Mouse (Mus musculus): ENCODE measurements around the gene Tob2. TPM values are rescaled to one million over a fixed set of nuclear protein-coding genes. Genes with fewer than 3 reads are reported as not detected.

Tob2 gene
- polyA plus RNA-seq, 1 experiment, result 16.1 TPM

- Histone ChIP-seq H3K9me3 (no peaks in the 10 kb centered on the region), H3K4me1 (peaks cover 81% of the 10 kb centered on the region), H3K27me3 (replicated peaks) (peaks cover 5% of the 10 kb centered on the region), H3K4me3 (replicated peaks) (no peak overlapping the region), H3K36me3 (replicated peaks; ENCODE audit: low read length) (peaks cover under 1% of the 10 kb centered on the region)
- TF ChIP-seq GATA1 (IDR thresholded peaks at IDR 0.05; ENCODE audit: borderline replicate concordance, low read length), result no peak
- no peak for TF ChIP-seq FLI1 (IDR thresholded peaks at IDR 0.05; ENCODE audit: low read length)
Measured at GRCm38 (mm10) chr15:81804883-81805282, 53.7 kb downstream of the Tob2 start.

DNA sequence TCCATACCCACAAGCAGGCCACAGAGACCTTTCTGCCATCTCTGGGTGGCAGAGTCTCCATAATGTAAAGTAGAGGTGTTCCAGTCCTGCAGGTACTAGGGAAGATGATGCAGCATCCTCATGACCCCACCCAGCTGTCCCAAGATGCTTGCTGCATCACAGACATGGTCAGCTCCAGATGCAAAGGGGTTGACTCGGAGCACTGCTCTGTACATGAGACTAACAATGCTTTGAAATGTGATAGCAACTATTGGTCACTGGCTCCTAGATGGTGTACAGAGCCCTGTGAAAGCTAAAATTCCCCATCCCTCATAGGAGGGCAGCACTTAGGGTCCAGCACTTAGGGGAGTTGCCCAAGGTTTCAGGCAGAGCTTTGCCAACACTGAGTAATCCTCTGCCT, 54.4 kb downstream of the Tob2 start:
- Histone ChIP-seq H3K9me3 (no peaks in the 10 kb centered on the region), H3K36me3 (replicated peaks; ENCODE audit: low read length) (peaks cover 3% of the 10 kb centered on the region), H3K4me3 (replicated peaks) (peak overlapping the region; percentile 2), H3K4me1 (peaks cover 73% of the 10 kb centered on the region), H3K27me3 (replicated peaks) (peaks cover 5% of the 10 kb centered on the region)
- TF ChIP-seq FLI1 (IDR thresholded peaks at IDR 0.05; ENCODE audit: low read length), result no peak
- TF ChIP-seq GATA1 (IDR thresholded peaks at IDR 0.05; ENCODE audit: borderline replicate concordance, low read length), result no peak

DNA sequence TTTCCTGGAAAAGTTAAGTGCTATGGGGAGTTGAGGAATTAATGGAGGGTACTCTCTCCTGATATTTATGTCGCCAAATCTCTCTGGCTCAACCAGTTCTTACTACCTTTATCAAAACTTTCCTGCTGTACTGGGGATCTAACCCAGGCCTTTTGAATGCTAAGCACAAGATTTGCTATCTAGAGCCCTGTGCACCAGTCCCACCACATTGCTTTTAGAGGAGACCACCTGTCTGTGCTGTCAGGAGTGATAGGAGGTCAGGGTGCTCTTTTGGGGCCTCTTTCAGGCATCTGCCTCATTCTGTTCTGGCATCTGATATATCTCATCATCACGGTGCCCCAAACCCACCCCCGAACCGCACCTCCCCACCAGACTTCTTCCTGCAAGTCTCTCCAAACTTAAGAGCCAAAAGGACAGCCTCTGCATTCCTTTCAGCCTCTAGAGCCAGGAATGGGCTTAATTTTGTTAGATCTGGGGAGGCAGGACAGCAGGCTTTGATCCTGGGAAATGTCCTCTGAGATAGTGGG, 55.1 kb downstream of the Tob2 start:
- Histone ChIP-seq H3K4me3 (replicated peaks) (no peak overlapping the region), H3K27me3 (replicated peaks) (peaks cover 5% of the 10 kb centered on the region), H3K9me3 (no peaks in the 10 kb centered on the region), H3K36me3 (replicated peaks; ENCODE audit: low read length) (peaks cover 6% of the 10 kb centered on the region), H3K4me1 (peaks cover 69% of the 10 kb centered on the region)
- TF ChIP-seq FLI1 (IDR thresholded peaks at IDR 0.05; ENCODE audit: low read length) (no peak), GATA1 (IDR thresholded peaks at IDR 0.05; ENCODE audit: borderline replicate concordance, low read length) (no peak)

- peaks cover 66% of the 10 kb centered on the region for H3K4me1 ChIP-seq
- H3K27me3 ChIP-seq (replicated peaks), result peaks cover 5% of the 10 kb centered on the region
- peak overlapping the region; percentile 86 for H3K4me3 ChIP-seq (replicated peaks)
- H3K9me3 ChIP-seq, result no peaks in the 10 kb centered on the region
- peaks cover 7% of the 10 kb centered on the region for H3K36me3 ChIP-seq (replicated peaks; ENCODE audit: low read length)
- TF ChIP-seq GATA1 (IDR thresholded peaks at IDR 0.05; ENCODE audit: borderline replicate concordance, low read length), result no peak
- no peak for TF ChIP-seq FLI1 (IDR thresholded peaks at IDR 0.05; ENCODE audit: low read length)
Measured at GRCm38 (mm10) chr15:81802941-81803351, 55.6 kb downstream of the Tob2 start.

DNA sequence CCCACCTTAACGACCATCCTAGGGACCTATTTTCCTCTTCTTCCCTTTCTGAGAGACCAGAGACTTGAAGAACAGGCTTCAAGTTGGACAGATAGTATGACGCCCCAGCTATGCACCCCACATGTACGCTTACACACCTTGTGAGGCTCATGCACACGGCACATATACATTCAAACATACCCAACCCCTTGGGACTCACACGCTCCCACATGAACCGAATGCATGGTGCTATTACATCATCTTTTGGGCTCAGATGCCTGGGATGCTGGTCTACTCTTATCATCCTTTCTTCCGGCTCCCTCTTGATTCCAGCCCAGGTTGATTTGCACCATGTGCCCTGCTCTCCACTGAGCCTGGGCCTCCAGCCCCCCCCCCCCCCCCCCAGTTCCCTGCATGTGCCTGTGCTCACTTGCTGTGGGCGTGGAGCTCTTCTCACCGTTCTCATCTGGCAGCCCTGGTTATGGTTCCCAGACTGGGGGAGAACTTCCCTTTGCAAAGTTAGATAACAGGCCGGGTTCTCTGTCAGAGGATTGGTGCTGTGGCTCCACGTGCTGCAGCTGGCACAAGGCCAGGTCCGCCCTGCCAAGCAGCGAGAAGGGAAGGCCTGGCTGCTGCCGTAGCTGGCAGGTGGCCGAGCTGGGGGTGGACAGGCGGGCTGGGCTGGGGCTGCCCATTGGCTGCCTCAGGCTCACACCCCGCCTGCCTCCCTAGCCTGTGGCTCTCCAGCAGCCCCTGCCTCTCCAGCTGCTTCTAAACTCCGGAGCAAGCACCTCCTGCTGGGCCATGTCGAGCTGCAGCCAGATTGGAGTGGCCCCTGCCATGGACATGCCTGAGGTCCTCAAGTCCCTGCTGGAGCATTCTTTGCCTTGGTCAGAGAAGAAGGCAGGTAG, 56.4 kb downstream of the Tob2 start, which contains the start of gene Tef:
Gene Tef, plus strand, starts transcription at position 421 of the 890 bp plus-strand sequence.
- H3K4me1 ChIP-seq, result peaks cover 65% of the 10 kb centered on the region
- H3K27me3 ChIP-seq (replicated peaks), result peaks cover 5% of the 10 kb centered on the region
- H3K36me3 ChIP-seq (replicated peaks; ENCODE audit: low read length), result peaks cover 7% of the 10 kb centered on the region
- no peaks in the 10 kb centered on the region for H3K9me3 ChIP-seq
- peak; percentile 18; the same call in 1 of the 3 replicates for TF ChIP-seq GATA1 (IDR thresholded peaks at IDR 0.05; ENCODE audit: borderline replicate concordance, low read length)
- no peak for TF ChIP-seq FLI1 (IDR thresholded peaks at IDR 0.05; ENCODE audit: low read length)
- H3K4me3 ChIP-seq (replicated peaks), result peak within 1 kb of the TSS; percentile 86

DNA sequence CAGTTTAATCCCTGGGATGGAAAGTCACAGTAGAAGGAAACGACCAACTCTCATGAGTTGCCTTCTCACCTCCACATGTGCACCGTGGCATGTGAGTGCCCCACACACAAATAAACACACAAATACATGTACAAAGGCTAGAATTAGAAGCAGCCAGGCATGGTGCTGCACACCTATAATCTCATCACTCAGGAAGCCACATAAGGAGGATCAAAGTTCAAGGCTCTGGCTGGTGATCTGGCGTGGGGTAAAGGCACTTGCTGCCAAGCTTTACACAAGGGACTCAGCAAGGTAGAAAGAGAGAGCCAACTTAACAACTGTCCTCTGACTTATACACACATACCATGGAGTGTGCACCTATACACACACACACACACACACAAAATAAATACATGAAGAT, 58.2 kb downstream of the Tob2 start:
- Histone ChIP-seq H3K9me3 (no peaks in the 10 kb centered on the region), H3K36me3 (replicated peaks; ENCODE audit: low read length) (peaks cover 11% of the 10 kb centered on the region), H3K4me1 (peaks cover 56% of the 10 kb centered on the region), H3K4me3 (replicated peaks) (no peak overlapping the region), H3K27me3 (replicated peaks) (peaks cover 5% of the 10 kb centered on the region)
- TF ChIP-seq FLI1 (IDR thresholded peaks at IDR 0.05; ENCODE audit: low read length) (no peak), GATA1 (IDR thresholded peaks at IDR 0.05; ENCODE audit: borderline replicate concordance, low read length) (no peak)

DNA sequence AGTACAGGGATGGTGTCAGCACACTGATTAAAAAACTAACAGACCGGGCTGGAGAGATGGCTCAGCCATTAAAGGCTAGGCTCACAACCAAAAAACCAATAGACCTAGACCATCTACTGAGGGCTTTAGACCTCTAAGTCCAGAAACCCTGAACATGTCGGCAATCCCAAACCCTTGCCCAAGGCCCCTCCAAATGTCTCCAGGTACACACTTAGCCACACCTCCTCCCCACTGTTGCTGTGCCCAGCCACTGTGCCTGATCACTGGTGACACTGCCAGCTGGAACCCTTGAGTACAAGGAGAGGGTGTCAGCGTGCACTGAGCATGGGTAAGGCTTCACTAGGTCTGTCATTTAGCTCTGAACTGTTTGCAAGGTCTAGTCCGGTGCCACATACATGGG, 60.2 kb downstream of the Tob2 start:
- Histone ChIP-seq H3K9me3 (no peaks in the 10 kb centered on the region), H3K4me1 (peaks cover 41% of the 10 kb centered on the region), H3K4me3 (replicated peaks) (no peak overlapping the region), H3K36me3 (replicated peaks; ENCODE audit: low read length) (peaks cover 27% of the 10 kb centered on the region), H3K27me3 (replicated peaks) (peaks cover 5% of the 10 kb centered on the region)
- TF ChIP-seq FLI1 (IDR thresholded peaks at IDR 0.05; ENCODE audit: low read length) (no peak), GATA1 (IDR thresholded peaks at IDR 0.05; ENCODE audit: borderline replicate concordance, low read length) (no peak)

Other genes starting within 250 kb of the Tob2 start
- gene L3mbtl2, start 194.9 kb downstream of the Tob2 start, polyA plus RNA-seq (2012; ENCODE audit: insufficient read depth, low replicate concordance), result 3.1 and 6.9 TPM in 2 replicates
- gene Chadl, start 161.5 kb downstream of the Tob2 start, polyA plus RNA-seq (2012; ENCODE audit: insufficient read depth, low replicate concordance), result not detected in 2 replicates
- 15.0 and 23.1 TPM in 2 replicates for gene Zc3h7b, start 113.7 kb downstream of the Tob2 start, polyA plus RNA-seq (2012; ENCODE audit: insufficient read depth, low replicate concordance)
- gene Rangap1, start 113.3 kb downstream of the Tob2 start, polyA plus RNA-seq (2012; ENCODE audit: insufficient read depth, low replicate concordance), result 150 and 284 TPM in 2 replicates
- gene Tef, start 56.4 kb downstream of the Tob2 start, polyA plus RNA-seq (2012; ENCODE audit: insufficient read depth, low replicate concordance), result 6.1 and 10.8 TPM in 2 replicates
- 4.8 and 12.6 TPM in 2 replicates for gene Phf5a, start 13.1 kb upstream of the Tob2 start, polyA plus RNA-seq (2012; ENCODE audit: insufficient read depth, low replicate concordance)
- gene Aco2, start 13.5 kb upstream of the Tob2 start, polyA plus RNA-seq (2012; ENCODE audit: insufficient read depth, low replicate concordance), result 36.5 and 110 TPM in 2 replicates
- gene Polr3h, start 67.4 kb upstream of the Tob2 start, polyA plus RNA-seq (2012; ENCODE audit: insufficient read depth, low replicate concordance), result 38.3 and 52.6 TPM in 2 replicates
- gene Csdc2, start 78.0 kb upstream of the Tob2 start, polyA plus RNA-seq (2012; ENCODE audit: insufficient read depth, low replicate concordance), result not detected in 2 replicates
- gene Pmm1, start 102.1 kb upstream of the Tob2 start, polyA plus RNA-seq (2012; ENCODE audit: insufficient read depth, low replicate concordance), result 7.0 and 42.9 TPM in 2 replicates
- gene 1700029P11Rik, start 121.7 kb upstream of the Tob2 start, polyA plus RNA-seq (2012; ENCODE audit: insufficient read depth, low replicate concordance), result not detected in 2 replicates
- gene Xrcc6, start 129.0 kb upstream of the Tob2 start, polyA plus RNA-seq (2012; ENCODE audit: insufficient read depth, low replicate concordance), result 7.9 and 8.1 TPM in 2 replicates
- gene Desi1, start 175.1 kb upstream of the Tob2 start, polyA plus RNA-seq (2012; ENCODE audit: insufficient read depth, low replicate concordance), result 53.6 and 99.4 TPM in 2 replicates
- 96.3 and 124 TPM in 2 replicates for gene Snu13, start 188.8 kb upstream of the Tob2 start, polyA plus RNA-seq (2012; ENCODE audit: insufficient read depth, low replicate concordance)
- gene 4930407I10Rik, start 200.4 kb upstream of the Tob2 start, polyA plus RNA-seq (2012; ENCODE audit: insufficient read depth, low replicate concordance), result not detected in 2 replicates
- gene Mei1, start 211.2 kb upstream of the Tob2 start, polyA plus RNA-seq (2012; ENCODE audit: insufficient read depth, low replicate concordance), result not detected in 2 replicates

All from megakaryocyte, embryonic 14.5 days (primary cell).